Mouse (Mus musculus) testis, postnatal 10 days (tissue): ENCODE measurements at regions not wholly inside any gene's neighbourhood (a gene's known extent, or its start where the extent isn't known, plus 50 kb on each side); places are given as distances from the start of the nearest gene placed in this dataset.

Experiments used
- DNase-seq: peaks from one replicate; pipeline ENCODE4 v3.0.0; 2021; ENCODE audit warnings: low spot score

DNA sequence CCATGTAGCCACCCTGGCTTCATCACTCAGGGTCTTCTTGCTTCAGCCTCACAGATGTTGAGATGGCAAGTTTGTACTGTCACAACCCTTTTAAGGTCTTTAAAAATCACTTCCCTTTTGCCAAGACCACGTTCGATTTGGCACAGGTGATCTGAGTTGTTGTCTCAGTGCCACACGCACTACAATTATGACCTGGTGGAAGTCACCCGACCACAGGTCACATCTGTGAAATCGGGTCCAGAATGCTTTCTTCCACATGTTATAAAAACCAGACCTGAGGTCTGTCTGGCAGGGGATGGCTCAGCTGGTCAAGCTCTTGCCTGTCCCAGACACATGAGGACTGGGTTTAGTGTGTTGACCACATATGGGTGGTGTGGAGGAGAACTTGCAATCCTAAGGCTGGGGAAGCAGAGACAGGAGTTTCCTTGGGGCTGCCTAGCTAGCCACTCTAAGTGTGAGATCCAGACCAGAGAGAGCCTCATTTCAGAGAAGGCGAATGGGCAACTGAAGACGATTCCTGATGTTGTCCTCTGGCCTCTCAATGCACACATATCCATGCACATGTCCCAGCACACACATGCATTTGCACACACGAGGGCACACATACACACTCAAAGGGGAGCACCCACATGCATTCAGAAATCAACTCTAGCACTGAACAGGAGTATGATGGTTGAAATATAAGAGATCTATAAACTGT lies 176.4 kb downstream of the Foxo1 start:
- DNase-seq, result no peak

DNA sequence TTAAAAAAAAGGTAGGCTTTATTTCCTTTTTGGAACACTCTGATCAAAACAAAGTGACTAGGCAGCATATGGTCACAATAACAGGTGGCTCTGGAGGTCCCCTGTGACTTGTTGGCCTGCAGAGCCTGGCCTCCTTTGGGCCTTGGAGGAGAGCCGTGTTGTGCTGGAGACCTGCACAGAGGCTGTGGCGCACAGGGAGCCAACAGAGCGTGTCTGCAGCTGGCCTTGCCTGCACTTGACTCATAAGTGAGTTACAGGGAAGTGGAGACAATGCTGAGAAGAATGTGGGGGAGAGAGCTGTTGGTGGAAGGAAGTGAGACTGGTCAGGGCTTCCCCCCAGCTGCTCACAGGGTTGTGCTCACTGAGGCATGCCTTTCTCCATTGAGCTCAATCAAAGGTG lies 175.7 kb downstream of the Foxo1 start:
- DNase-seq, result no peak

DNA sequence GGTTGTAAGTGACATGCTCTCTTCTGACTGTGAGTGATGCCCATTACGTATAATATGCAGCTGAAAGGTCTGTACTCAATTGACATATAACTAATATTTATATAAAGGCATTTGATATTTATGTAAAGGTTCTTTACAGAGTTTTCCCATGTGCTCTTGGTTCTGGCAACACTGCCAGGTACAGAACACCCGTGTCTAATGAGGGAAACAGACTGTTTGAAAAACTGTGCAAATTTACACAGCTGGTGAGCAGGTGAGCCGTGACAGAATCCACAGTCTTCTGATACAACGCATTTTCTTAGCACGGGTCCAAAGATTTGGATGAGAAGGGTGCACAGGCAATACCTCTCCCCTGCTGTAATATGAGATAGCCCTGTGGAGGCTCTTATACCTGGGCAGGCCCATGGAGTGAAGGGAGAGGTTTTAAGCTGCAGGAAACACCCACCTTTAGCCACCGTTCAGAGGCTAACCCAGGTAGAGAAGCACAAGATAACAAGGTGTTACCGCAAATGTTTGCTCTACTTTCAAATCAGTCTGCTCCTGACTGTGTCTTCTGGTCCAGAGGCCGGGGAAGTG lies 161.0 kb downstream of the Foxo1 start:
- DNase-seq, result no peak

- DNase-seq, result no peak
These were observed 154.7 kb downstream of the Foxo1 start for GRCm38 (mm10) chr3:52422826-52423225.

GRCm38 (mm10) chr3:52416261-52416660 lies 148.1 kb downstream of the Foxo1 start:
- no peak for DNase-seq

GRCm38 (mm10) chr3:52415361-52415760 lies 147.2 kb downstream of the Foxo1 start:
- DNase-seq, result no peak

DNA sequence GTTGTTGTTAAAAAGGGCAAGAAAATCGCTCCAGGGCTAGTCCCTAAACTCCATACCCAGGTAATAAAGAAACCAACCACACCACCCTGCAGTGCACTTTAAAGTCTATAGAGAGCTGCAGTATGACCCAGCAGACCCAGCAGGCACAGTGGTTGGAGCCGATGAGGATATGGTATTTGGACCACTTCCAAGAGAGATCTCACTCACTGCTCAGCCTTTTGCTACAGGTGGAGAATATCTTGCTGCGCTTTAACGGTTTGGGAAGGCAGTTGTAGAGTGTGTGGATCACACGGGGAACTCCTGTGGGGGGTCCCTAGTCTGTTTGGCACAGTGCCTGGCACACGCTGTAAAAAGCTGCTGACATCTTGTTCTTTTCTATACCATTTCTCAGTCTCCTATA lies 145.9 kb downstream of the Foxo1 start:
- no peak for DNase-seq

DNA sequence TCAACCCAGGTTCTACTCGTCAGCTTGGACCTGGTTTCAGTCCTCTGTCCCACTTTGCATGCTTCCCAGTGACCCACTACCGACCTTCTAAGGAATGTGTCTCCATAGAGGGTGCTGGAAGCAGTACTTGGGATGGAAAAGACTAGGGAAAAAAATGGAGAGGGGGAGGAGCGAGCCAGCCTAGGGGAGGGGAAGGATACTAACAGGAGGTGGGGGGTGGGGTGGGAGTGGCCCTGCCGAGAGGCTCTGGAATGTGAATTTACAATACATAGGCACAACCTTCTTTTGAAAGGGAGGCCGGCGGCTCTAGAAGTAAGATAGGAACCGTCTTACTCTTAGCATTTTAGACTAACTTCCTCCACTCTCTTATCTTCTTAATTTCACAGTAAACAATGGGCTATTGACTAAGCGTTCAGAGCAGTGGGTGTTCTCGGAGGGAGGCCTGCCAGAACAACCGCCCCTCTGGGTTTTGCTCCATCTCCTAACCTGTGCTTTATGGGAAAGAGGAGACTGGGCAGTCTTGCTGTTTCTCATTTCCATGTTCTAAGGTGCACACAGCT lies 145.1 kb downstream of the Foxo1 start:
- DNase-seq, result no peak

DNA sequence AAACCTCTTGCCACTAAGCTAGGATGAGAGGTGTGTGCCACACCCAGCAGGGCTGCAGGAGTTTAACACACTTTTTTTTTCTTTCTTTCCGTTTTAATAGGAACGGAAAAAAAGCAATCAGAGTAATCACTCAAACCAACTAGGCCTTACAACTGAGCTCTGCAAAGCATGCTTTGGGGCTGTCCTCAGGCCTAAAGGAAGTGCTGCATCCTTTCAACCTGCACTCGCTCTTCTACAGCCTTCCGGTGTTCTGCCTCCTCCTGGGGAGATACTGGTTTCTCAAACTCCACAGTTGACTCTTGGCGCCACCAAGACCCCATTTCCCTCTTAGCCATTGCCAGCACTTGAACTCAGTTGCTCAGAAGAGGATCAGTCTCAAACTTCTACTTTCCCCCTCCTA lies 143.2 kb downstream of the Foxo1 start:
- DNase-seq, result no peak

GRCm38 (mm10) chr3:52409465-52409864 lies 141.3 kb downstream of the Foxo1 start:
- DNase-seq, result no peak

DNA sequence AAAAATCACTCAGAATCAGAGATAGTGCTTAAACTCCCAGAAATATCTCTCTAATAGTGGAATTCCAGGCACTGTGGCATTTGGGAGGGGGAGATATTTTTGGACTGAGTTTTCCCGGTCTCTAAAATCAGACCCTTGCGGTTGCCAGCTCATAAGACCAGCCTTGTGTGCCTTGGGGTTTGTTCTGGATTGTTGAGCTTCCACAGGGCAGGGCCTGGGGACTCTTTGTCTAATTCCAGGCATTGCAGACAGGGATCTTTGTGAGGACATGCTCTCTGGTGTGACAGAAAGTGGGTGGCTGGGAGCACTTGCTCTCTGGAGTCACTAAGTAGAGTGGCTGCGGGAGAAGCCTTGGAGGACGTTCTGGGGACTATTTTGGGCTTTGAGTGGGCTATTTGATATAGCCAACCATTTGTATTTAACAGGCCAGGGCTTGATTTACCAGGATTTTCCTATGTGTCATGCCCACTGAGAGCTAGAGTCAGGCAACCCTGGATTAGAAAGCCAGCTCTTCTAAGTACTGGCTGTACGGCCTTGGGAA lies 138.7 kb downstream of the Foxo1 start:
- DNase-seq, result no peak

- DNase-seq, result no peak
These were observed 136.5 kb downstream of the Foxo1 start for GRCm38 (mm10) chr3:52404636-52405035.

GRCm38 (mm10) chr3:52403032-52403431 lies 134.9 kb downstream of the Foxo1 start:
- no peak for DNase-seq
